In genomic region chr5:144234714-144235113, GRCm38 (mm10) we compare ENCODE assay signal across 27 mouse cellular contexts. TPM values are rescaled to one million over a fixed set of nuclear protein-coding genes. Genes with fewer than 3 reads are reported as not detected.
DNase-seq lines count a peak whose midpoint lies in the region; TF ChIP-seq lines count a peak whose summit lies in the region.
"Had no signal": no experiment of that assay in that cellular context is flagged by ENCODE, and none has a peak within 500 bp of the region (broad histone marks: within the 10 kb centered on the region; RNA-seq: fewer than 3 reads in every experiment).

No protein-coding gene starts in this region.

- H3K4me3 ChIP-seq in kidney, adult 2 months (ENCODE audit: insufficient read depth, low read depth, low read length), result no peak overlapping the region
- H3K4me3 ChIP-seq: embryonic facial prominence, embryonic 13.5 days; heart, embryonic 10.5 days; heart, embryonic 15.5 days; limb, embryonic 13.5 days; liver, embryonic 13.5 days; midbrain, embryonic 13.5 days; neural tube, embryonic 13.5 days had no signal

- 79% methylated on average over 7 of the region's 7 CpGs for WGBS in kidney, adult 2 months

- no peak for TF ChIP-seq POLR2A in kidney, adult 2 months (IDR thresholded peaks at IDR 0.05; ENCODE audit: low read depth, low read length)

- no peak overlapping the region for H3K27ac ChIP-seq in kidney, adult 2 months (ENCODE audit: insufficient read depth, low read depth, low read length)
- H3K27ac ChIP-seq: embryonic facial prominence, embryonic 13.5 days; heart, embryonic 10.5 days; heart, embryonic 15.5 days; kidney, postnatal 0 days; limb, embryonic 13.5 days; liver, embryonic 13.5 days; macrophage; midbrain, embryonic 13.5 days; neural tube, embryonic 13.5 days had no signal

- H3K36me3 ChIP-seq in kidney, adult 2 months (ENCODE audit: control insufficient read depth, insufficient read depth, low read length), result no peaks in the 10 kb centered on the region
- H3K36me3 ChIP-seq: embryonic facial prominence, embryonic 13.5 days; G1E; heart, embryonic 10.5 days; heart, embryonic 15.5 days; limb, embryonic 13.5 days; liver, embryonic 13.5 days; midbrain, embryonic 13.5 days; neural tube, embryonic 13.5 days had no signal

- no peaks in the 10 kb centered on the region for H3K27me3 ChIP-seq in kidney, adult 2 months (replicated peaks; ENCODE audit: control insufficient read depth, insufficient read depth, low read length)
- H3K27me3 ChIP-seq: embryonic facial prominence, embryonic 13.5 days; heart, embryonic 15.5 days; limb, embryonic 13.5 days; liver, embryonic 13.5 days; midbrain, embryonic 13.5 days; neural tube, embryonic 13.5 days had no signal

- no peaks in the 10 kb centered on the region for H3K4me1 ChIP-seq in kidney, adult 2 months (ENCODE audit: control insufficient read depth, insufficient read depth, low read length)
- H3K4me1 ChIP-seq: embryonic facial prominence, embryonic 13.5 days; heart, embryonic 10.5 days; heart, embryonic 15.5 days; limb, embryonic 13.5 days; liver, embryonic 13.5 days; midbrain, embryonic 13.5 days; neural tube, embryonic 13.5 days had no signal

- no peak for TF ChIP-seq CTCF in kidney, adult 2 months (conservative IDR thresholded peaks at IDR 0.05; ENCODE audit: insufficient read depth, insufficient read length, low read depth, low read length)

- peak; percentile 33 for DNase-seq in kidney, adult 2 months
- DNase-seq in kidney, adult 8-10 months, result no peak
- DNase-seq in lung, postnatal 36 days, result peak; percentile 42
- DNase-seq in lung, postnatal 25 days (ENCODE audit: low spot score), result no peak
- peak; percentile 60 to 61 for DNase-seq in layer of hippocampus, adult 8-10 months (ENCODE audit: low spot score in 2 of 2)
- peak; percentile 56 to 68 for DNase-seq in layer of hippocampus, postnatal 36 days
- no peak for DNase-seq in gastrocnemius, adult 18-20 months (ENCODE audit: low spot score)
- no peak for DNase-seq in adipocyte (ENCODE audit: low spot score)
- DNase-seq: cerebellum, adult 11-12 months; cerebellum, postnatal 10 days; gastrocnemius, postnatal 14 days; heart, adult 11 months; kidney, adult 18-20 months; kidney, postnatal 4 days; liver, embryonic 13.5 days; right cerebral cortex, postnatal 14 days; thymus, postnatal 36 days had no signal

RNA-seq across cellular contexts. Expression of gene Bri3, which starts 9.5 kb away (rescaled TPM):
- 190 and 242 TPM in 2 replicates for polyA plus RNA-seq in kidney, adult 2 months (2012; rRNA removed)
- 10 to 100 TPM; 55.7 to 78.1 (median 67.5) TPM for total RNA-seq in layer of hippocampus, adult 8-10 months (2022)
- total RNA-seq in layer of hippocampus, postnatal 36 days (2021), result 10 to 100 TPM; 61.9 to 63.7 TPM
- total RNA-seq in gastrocnemius, adult 18-20 months (2021), result 10 to 100 TPM; 39.4 to 45.3 TPM

RNA-seq across cellular contexts. Expression of gene Tecpr1, which starts 11.3 kb away (rescaled TPM):
- polyA plus RNA-seq in kidney, adult 2 months (2012; rRNA removed), result 35.6 and 36.6 TPM in 2 replicates
- 100 to 1,000 TPM; 103 to 120 (median 109) TPM for total RNA-seq in layer of hippocampus, adult 8-10 months (2022)
- 100 to 1,000 TPM; 106 TPM for total RNA-seq in layer of hippocampus, postnatal 36 days (2021)
- total RNA-seq in gastrocnemius, adult 18-20 months (2021), result 10 to 100 TPM; 14.1 to 16.0 TPM

RNA-seq across cellular contexts. Expression of gene Bhlha15, which starts 44.6 kb away (rescaled TPM):
- polyA plus RNA-seq in kidney, adult 2 months (2012; rRNA removed), result 0.14 and 0.24 TPM in 2 replicates
- under 1 TPM; 0.12 to 0.45 (median 0.23) TPM for total RNA-seq in layer of hippocampus, adult 8-10 months (2022)
- total RNA-seq in layer of hippocampus, postnatal 36 days (2021), result under 1 TPM; 0.13 to 0.25 TPM
- not detected for total RNA-seq in gastrocnemius, adult 18-20 months (2021)
- total RNA-seq: gastrocnemius, postnatal 14 days; heart, postnatal 25 days had no signal
- polyA plus RNA-seq: macrophage had no signal

Comparison
In these comparisons a context has a peak if more than half of its experiments do, and no peak if none do; other contexts are left out.
1. DNase-seq: peak in kidney, adult 2 months (single experiment), lung, postnatal 36 days (single experiment), layer of hippocampus, adult 8-10 months (2 of 2) and layer of hippocampus, postnatal 36 days (2 of 2); none in kidney, adult 8-10 months (0 of 2), lung, postnatal 25 days (single experiment), gastrocnemius, adult 18-20 months (single experiment) and adipocyte (single experiment).
2. RNA of gene Tecpr1, which starts 11.3 kb away (total RNA-seq): 103 to 120 TPM in layer of hippocampus, adult 8-10 months and 106 TPM in layer of hippocampus, postnatal 36 days; 14.1 to 16.0 TPM in gastrocnemius, adult 18-20 months; every median in the first group is over 4 times any median in the second.